Mouse (Mus musculus): Measurements from ENCODE around the gene Zfp512.
"Not testable (repeated sequence)": the region's sequence is repeated elsewhere in the genome, so short reads cannot be mapped to it uniquely, and the experiment has no call there.

The Zfp512 gene

GRCm38 (mm10) chr5:31451878-31452561, at the start of gene Zfp512:
Zfp512 (plus strand) TSS chr5:31452431.
- DNase-seq (ENCODE audit: low spot score): peak; percentile 98

- not testable (repeated sequence) for DNase-seq (ENCODE audit: low spot score)
Measured at GRCm38 (mm10) chr5:31434727-31435126, 17.5 kb upstream of the Zfp512 start.

- no peak for DNase-seq (ENCODE audit: low spot score)
Measured at GRCm38 (mm10) chr5:31451336-31451735, 895 bp upstream of the Zfp512 start.

- DNase-seq (ENCODE audit: low spot score): no peak
Measured at GRCm38 (mm10) chr5:31452562-31452878, 289 bp downstream of the Zfp512 start.

GRCm38 (mm10) chr5:31452886-31453410, 717 bp downstream of the Zfp512 start:
- no peak for DNase-seq (ENCODE audit: low spot score)

- DNase-seq (ENCODE audit: low spot score): no peak
Measured at GRCm38 (mm10) chr5:31467798-31468197, 15.6 kb downstream of the Zfp512 start.

GRCm38 (mm10) chr5:31469711-31470110, 17.5 kb downstream of the Zfp512 start:
- no peak for DNase-seq (ENCODE audit: low spot score)

- peak; percentile 56 for DNase-seq (ENCODE audit: low spot score)
Measured at GRCm38 (mm10) chr5:31470334-31470733, 18.1 kb downstream of the Zfp512 start.

- DNase-seq (ENCODE audit: low spot score): no peak
Measured at GRCm38 (mm10) chr5:31480536-31480935, 28.3 kb downstream of the Zfp512 start.

GRCm38 (mm10) chr5:31485440-31485839, 33.2 kb downstream of the Zfp512 start, which contains the start of gene 4930548H24Rik:
4930548H24Rik (plus strand) TSS chr5:31485740.
- DNase-seq (ENCODE audit: low spot score): no peak

GRCm38 (mm10) chr5:31487889-31488288, 35.7 kb downstream of the Zfp512 start:
- no peak for DNase-seq (ENCODE audit: low spot score)

GRCm38 (mm10) chr5:31489116-31489769, 37.0 kb downstream of the Zfp512 start:
- no peak for DNase-seq (ENCODE audit: low spot score)

GRCm38 (mm10) chr5:31492031-31492430, 39.8 kb downstream of the Zfp512 start:
- no peak for DNase-seq (ENCODE audit: low spot score)

GRCm38 (mm10) chr5:31494513-31495297, 42.5 kb downstream of the Zfp512 start, which contains the start of gene Gpn1:
Gpn1 (plus strand) TSS chr5:31494741.
- peak; percentile 97 for DNase-seq (ENCODE audit: low spot score)

GRCm38 (mm10) chr5:31504843-31505242, 52.6 kb downstream of the Zfp512 start:
- no peak for DNase-seq (ENCODE audit: low spot score)

- no peak for DNase-seq (ENCODE audit: low spot score)
Measured at GRCm38 (mm10) chr5:31512481-31512880, 60.2 kb downstream of the Zfp512 start.

GRCm38 (mm10) chr5:31520556-31520955, 68.3 kb downstream of the Zfp512 start:
- no peak for DNase-seq (ENCODE audit: low spot score)

- DNase-seq (ENCODE audit: low spot score): peak; percentile 86
Measured at GRCm38 (mm10) chr5:31526354-31527116, 74.3 kb downstream of the Zfp512 start, which contains the start of gene Slc4a1ap. Slc4a1ap (plus strand) TSS chr5:31526995.

GRCm38 (mm10) chr5:31527117-31527680, 75.0 kb downstream of the Zfp512 start:
- DNase-seq (ENCODE audit: low spot score): no peak

GRCm38 (mm10) chr5:31527707-31528106, 75.5 kb downstream of the Zfp512 start, which contains the start of gene Supt7l:
Supt7l (minus strand) TSS chr5:31527807.
- DNase-seq (ENCODE audit: low spot score): not testable (repeated sequence)

- no peak for DNase-seq (ENCODE audit: low spot score)
Measured at GRCm38 (mm10) chr5:31528560-31528959, 76.3 kb downstream of the Zfp512 start.

All from embryo, embryonic 10 days (tissue).